Mouse (Mus musculus) C2C12 (cell line): ENCODE data around the gene Palm. TPM values are rescaled to one million over a fixed set of nuclear protein-coding genes. Genes with fewer than 3 reads are reported as not detected.

ENCODE experiments used
- H3K27me3 ChIP-seq: one replicate; pipeline ENCODE4 v1.6.1; 2011; ENCODE audit not compliant: control insufficient read depth, insufficient read depth, insufficient read length
- H3K36me3 ChIP-seq: one replicate; pipeline ENCODE4 v1.6.1; 2011; ENCODE audit not compliant: control insufficient read depth, insufficient read depth
- H3K4me3 ChIP-seq: one replicate; pipeline ENCODE4 v1.5.1; 2011; ENCODE audit warnings: mild to moderate bottlenecking, control low read depth; ENCODE audit not compliant: poor library complexity, insufficient read depth, severe bottlenecking
- H3K79me2 ChIP-seq: one replicate; pipeline ENCODE4 v1.6.1; 2011; ENCODE audit not compliant: control insufficient read depth, insufficient read depth
- H3K79me3 ChIP-seq: one replicate; pipeline ENCODE4 v1.6.1; 2011; ENCODE audit warnings: low read depth, control low read depth
- H3ac ChIP-seq: one replicate; pipeline ENCODE3; 2011; ENCODE audit warnings: low read depth; ENCODE audit not compliant: control insufficient read depth, insufficient read length
- CEBPB ChIP-seq: IDR thresholded peaks from one replicate; pipeline ENCODE4 v1.6.1; 2011; ENCODE audit warnings: low read depth, mild to moderate bottlenecking, control low read depth, moderate library complexity
- CTCF ChIP-seq: IDR thresholded peaks from one replicate; pipeline ENCODE4 v1.5.1; 2011; ENCODE audit not compliant: control insufficient read depth, insufficient read depth, insufficient read length
- FOSL1 ChIP-seq: IDR thresholded peaks from one replicate; pipeline ENCODE4 v1.8.0; 2011; ENCODE audit warnings: mild to moderate bottlenecking, low read length; ENCODE audit not compliant: poor library complexity, insufficient read depth, severe bottlenecking
- MAX ChIP-seq: IDR thresholded peaks from one replicate; pipeline ENCODE4 v1.6.1; 2011; ENCODE audit warnings: mild to moderate bottlenecking, control low read depth
- MYOD1 ChIP-seq: IDR thresholded peaks from one replicate; pipeline ENCODE4 v1.6.1; 2011; ENCODE audit warnings: low read depth; ENCODE audit not compliant: control insufficient read depth, insufficient read length
- MYOG ChIP-seq: IDR thresholded peaks from one replicate; pipeline ENCODE4 v1.6.1; 2011; ENCODE audit not compliant: control insufficient read depth, insufficient read length; ENCODE audit errors: extremely low read depth
- USF1 ChIP-seq: IDR thresholded peaks from one replicate; pipeline ENCODE4 v1.6.1; 2011; ENCODE audit warnings: low read depth, mild to moderate bottlenecking, control low read depth, moderate library complexity
- polyA plus RNA-seq: library from polyadenylated mRNA; unstranded; fragments of >200 nt; fragmentation: generic; extraction: Trizol; gene quantifications from one replicate; pipeline ENCODE4 v1.2.1, GENCODE M21; 2012; ENCODE audit warnings: missing spikeins

Gene Palm
- polyA plus RNA-seq, 1 experiment = 39.9 TPM

DNA sequence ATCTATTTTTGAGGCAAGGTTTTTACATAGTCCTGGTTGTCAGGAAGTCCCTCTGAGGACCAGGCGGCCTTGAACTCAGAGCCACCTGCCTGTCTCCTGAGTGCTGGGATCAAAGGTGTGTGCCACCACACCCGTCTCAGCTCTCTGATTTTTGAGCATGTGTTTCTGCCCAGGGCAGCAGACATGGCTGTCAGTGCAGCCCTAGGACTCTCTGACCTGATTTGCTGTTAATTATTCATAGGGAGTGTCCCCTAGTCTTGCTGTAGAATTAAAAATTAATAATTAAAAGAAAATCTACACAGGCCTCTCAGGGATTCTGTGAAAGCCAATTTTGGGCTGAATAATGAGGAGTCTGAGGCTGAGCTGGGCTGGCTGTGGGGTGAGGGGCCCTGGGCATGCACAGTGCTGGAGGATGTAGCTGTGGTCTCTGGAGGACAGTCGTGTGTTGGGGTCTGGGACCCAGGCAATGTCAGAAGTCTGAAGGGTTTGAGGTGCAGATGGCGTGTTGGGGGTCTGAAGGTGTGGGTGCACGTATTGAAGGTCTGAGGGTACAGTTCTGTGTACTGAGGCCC lies 21.0 kb downstream of the Palm start:
- Histone ChIP-seq H3K36me3 (no peaks in the 10 kb centered on the region), H3ac (no peak overlapping the region), H3K27me3 (no peaks in the 10 kb centered on the region), H3K79me3 (no peaks in the 10 kb centered on the region), H3K4me3 (no peak overlapping the region), H3K79me2 (no peaks in the 10 kb centered on the region)
- no peak for TF ChIP-seq MAX
- no peak for TF ChIP-seq CEBPB
- no peak for TF ChIP-seq USF1

- no peak overlapping the region for H3K4me3 ChIP-seq
- no peak overlapping the region for H3ac ChIP-seq
- no peaks in the 10 kb centered on the region for H3K36me3 ChIP-seq
- H3K79me3 ChIP-seq = no peaks in the 10 kb centered on the region
- H3K27me3 ChIP-seq = no peaks in the 10 kb centered on the region
- TF ChIP-seq CTCF = no peak
- TF ChIP-seq CEBPB = no peak
- TF ChIP-seq MYOG = no peak
- no peak for TF ChIP-seq MAX
- TF ChIP-seq USF1 = no peak
- no peak for TF ChIP-seq MYOD1
- no peak for TF ChIP-seq FOSL1
- H3K79me2 ChIP-seq = no peaks in the 10 kb centered on the region
Measured at GRCm38 (mm10) chr10:79815671-79816494, 22.5 kb downstream of the Palm start.

GRCm38 (mm10) chr10:79817111-79817510 lies 23.7 kb downstream of the Palm start:
- no peaks in the 10 kb centered on the region for H3K79me2 ChIP-seq
- no peaks in the 10 kb centered on the region for H3K27me3 ChIP-seq
- TF ChIP-seq USF1 (no peak), CTCF (no peak), MAX (no peak)
- H3ac ChIP-seq = no peak overlapping the region
- no peaks in the 10 kb centered on the region for H3K36me3 ChIP-seq
- no peak overlapping the region for H3K4me3 ChIP-seq
- H3K79me3 ChIP-seq = no peaks in the 10 kb centered on the region

DNA sequence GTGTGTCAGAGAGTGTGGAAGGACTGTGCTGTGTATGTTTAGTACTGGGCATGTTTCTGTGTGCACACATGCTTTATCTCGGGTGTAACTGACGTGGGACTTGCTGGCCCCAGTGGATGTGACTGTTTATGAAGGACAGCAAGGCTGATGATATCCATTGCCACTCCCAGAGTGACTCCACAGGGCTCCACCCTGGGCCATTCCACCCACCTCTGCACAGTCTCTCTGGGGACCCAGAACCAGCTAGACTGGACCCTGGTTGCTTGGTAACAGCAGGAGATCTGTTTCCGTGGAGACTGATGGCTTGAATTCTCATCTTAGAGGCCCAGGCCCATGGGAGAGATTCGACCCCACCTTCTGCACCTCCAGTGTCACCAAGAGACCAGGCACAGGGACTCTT lies 24.9 kb downstream of the Palm start:
- H3K4me3 ChIP-seq = no peak overlapping the region
- H3ac ChIP-seq = no peak overlapping the region
- no peaks in the 10 kb centered on the region for H3K79me3 ChIP-seq
- no peaks in the 10 kb centered on the region for H3K36me3 ChIP-seq
- TF ChIP-seq USF1 (no peak), FOSL1 (no peak), CTCF (no peak), CEBPB (no peak), MAX (no peak)
- no peaks in the 10 kb centered on the region for H3K27me3 ChIP-seq
- no peaks in the 10 kb centered on the region for H3K79me2 ChIP-seq

DNA sequence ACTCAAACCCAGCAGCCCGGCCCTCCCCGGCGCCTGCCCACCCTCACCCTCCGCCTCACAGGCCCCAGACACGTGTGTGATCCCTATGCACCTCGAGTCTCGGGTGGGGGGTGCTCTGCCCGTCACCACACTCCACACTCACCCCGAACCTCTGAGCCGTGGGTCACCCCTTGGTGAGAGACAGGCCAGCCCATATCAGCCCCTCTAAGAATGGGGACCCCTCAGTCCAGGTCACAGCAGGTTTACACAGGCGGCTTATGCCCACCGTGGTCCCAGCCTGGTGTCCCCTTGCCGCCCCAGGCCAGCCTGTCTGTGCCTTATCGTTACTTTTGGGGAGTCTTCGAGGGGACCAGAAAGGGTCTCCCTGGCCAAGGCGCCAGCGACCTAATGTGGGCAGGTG lies 26.2 kb downstream of the Palm start:
- no peak overlapping the region for H3ac ChIP-seq
- no peaks in the 10 kb centered on the region for H3K36me3 ChIP-seq
- no peak for TF ChIP-seq CEBPB
- no peak for TF ChIP-seq CTCF
- TF ChIP-seq MYOD1 = no peak
- no peak for TF ChIP-seq MYOG
- TF ChIP-seq USF1 = no peak
- no peak for TF ChIP-seq MAX
- TF ChIP-seq FOSL1 = no peak
- H3K79me2 ChIP-seq = no peaks in the 10 kb centered on the region
- H3K4me3 ChIP-seq = no peak overlapping the region
- H3K79me3 ChIP-seq = no peaks in the 10 kb centered on the region
- H3K27me3 ChIP-seq = no peaks in the 10 kb centered on the region

DNA sequence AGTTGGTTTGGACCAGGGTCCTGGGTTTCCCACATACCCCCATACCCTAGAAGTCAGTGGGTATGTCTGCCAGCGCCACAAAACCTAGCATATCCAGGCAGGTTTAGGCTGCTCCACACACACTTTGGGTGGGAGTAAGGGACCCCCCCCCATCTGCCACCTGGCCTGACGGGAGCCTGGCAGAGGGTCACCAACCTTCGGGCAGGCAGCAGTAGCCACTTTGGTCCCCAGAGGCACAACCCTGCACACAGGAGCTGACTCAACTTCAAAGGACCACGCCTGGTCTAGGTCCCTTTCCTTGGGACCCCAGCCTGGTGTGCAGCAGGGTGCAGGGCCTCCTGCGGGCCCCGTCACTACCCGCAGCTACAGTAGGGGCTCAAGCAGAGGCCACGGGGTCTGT lies 26.9 kb downstream of the Palm start:
- no peak overlapping the region for H3ac ChIP-seq
- no peak for TF ChIP-seq MAX
- TF ChIP-seq FOSL1 = no peak
- TF ChIP-seq CTCF = no peak
- TF ChIP-seq CEBPB = no peak
- TF ChIP-seq MYOG = no peak
- no peak for TF ChIP-seq MYOD1
- TF ChIP-seq USF1 = no peak
- no peaks in the 10 kb centered on the region for H3K36me3 ChIP-seq
- no peaks in the 10 kb centered on the region for H3K79me3 ChIP-seq
- H3K27me3 ChIP-seq = no peaks in the 10 kb centered on the region
- no peaks in the 10 kb centered on the region for H3K79me2 ChIP-seq
- no peak overlapping the region for H3K4me3 ChIP-seq
